Comparison of ENCODE assay signal across 24 mouse cellular contexts in the genomic region with DNA sequence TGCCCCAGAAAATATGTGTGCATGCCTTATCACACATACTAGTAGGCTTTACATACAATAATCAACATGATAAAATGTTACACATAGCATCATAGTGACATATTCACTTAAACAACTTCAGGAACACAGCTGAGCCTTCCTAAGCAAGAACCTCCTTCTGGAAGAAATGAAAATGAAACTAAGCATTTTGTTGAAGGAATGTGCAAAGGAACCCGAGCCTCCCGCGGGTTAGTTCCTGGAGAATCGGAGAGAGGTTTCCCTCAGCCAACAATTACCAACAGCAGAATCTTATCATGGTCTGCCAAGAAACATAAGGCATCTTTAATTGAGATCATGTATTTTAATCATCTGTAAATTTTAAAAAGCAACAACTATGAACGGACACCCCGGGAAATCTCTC.
DNase-seq lines count a peak whose midpoint lies in the region; ATAC-seq and TF ChIP-seq lines count a peak whose summit lies in the region.
"Had no signal": no experiment of that assay in that cellular context is flagged by ENCODE, and none has a peak within 500 bp of the region (broad histone marks: within the 10 kb centered on the region; RNA-seq: fewer than 3 reads in every experiment).

No protein-coding gene starts in this region.

- 59% methylated on average over 6 of the region's 6 CpGs for WGBS in embryonic facial prominence, embryonic 14.5 days
- 88% methylated on average over 6 of the region's 6 CpGs for WGBS in embryonic facial prominence, embryonic 10.5 days

- no peak overlapping the region for H3K9ac ChIP-seq in embryonic facial prominence, embryonic 14.5 days (ENCODE audit: low read depth, low read length)
- H3K9ac ChIP-seq: embryonic facial prominence, embryonic 13.5 days; forebrain, postnatal 0 days; heart, embryonic 15.5 days; hindbrain, embryonic 12.5 days; kidney, embryonic 15.5 days; lung, embryonic 14.5 days; midbrain, embryonic 12.5 days; neural tube, embryonic 13.5 days had no signal

- DNase-seq in embryonic facial prominence, embryonic 14.5 days (ENCODE audit: low spot score), result peak; percentile 52
- DNase-seq in embryonic facial prominence, embryonic 10.5 days (ENCODE audit: low spot score), result no peak
- peak; percentile 11 to 24 for DNase-seq in heart, adult 9 months (ENCODE audit: low spot score in 2 of 2)
- no peak for DNase-seq in heart, adult 11 months
- no peak for DNase-seq in layer of hippocampus, adult 2 months (ENCODE audit: low spot score in 2 of 2)
- no peak for DNase-seq in layer of hippocampus, adult 9-10 months (ENCODE audit: low spot score)
- DNase-seq in fibroblast of lung, adult 2 months (ENCODE audit: low read depth), result peak; percentile 14
- no peak for DNase-seq in right cerebral cortex, postnatal 25 days
- DNase-seq: adrenal gland, postnatal 10 days; cerebellum, adult 9-11 months; forebrain, postnatal 0 days; gastrocnemius, postnatal 10 days; left cerebral cortex, postnatal 4 days; lung, embryonic 14.5 days; thymus, postnatal 36 days had no signal

- no peaks in the 10 kb centered on the region for H3K27me3 ChIP-seq in embryonic facial prominence, embryonic 14.5 days (replicated peaks; ENCODE audit: control insufficient read depth, insufficient read depth, low read length)
- H3K27me3 ChIP-seq in embryonic facial prominence, embryonic 10.5 days (replicated peaks; ENCODE audit: low read depth, poor library complexity, severe bottlenecking), result no peaks in the 10 kb centered on the region
- H3K27me3 ChIP-seq: embryonic facial prominence, embryonic 13.5 days; heart, embryonic 15.5 days; hindbrain, embryonic 12.5 days; kidney, embryonic 15.5 days; midbrain, embryonic 12.5 days; neural tube, embryonic 13.5 days had no signal

- H3K4me3 ChIP-seq in embryonic facial prominence, embryonic 14.5 days (ENCODE audit: low read depth, low read length), result no peak overlapping the region
- no peak overlapping the region for H3K4me3 ChIP-seq in embryonic facial prominence, embryonic 10.5 days
- H3K4me3 ChIP-seq in layer of hippocampus, adult 2 months, result peak overlapping the region; percentile 16
- H3K4me3 ChIP-seq: embryonic facial prominence, embryonic 13.5 days; forebrain, embryonic 10.5 days; heart, embryonic 15.5 days; hindbrain, embryonic 12.5 days; kidney, embryonic 15.5 days; midbrain, embryonic 12.5 days; neural tube, embryonic 13.5 days had no signal

- H3K36me3 ChIP-seq in embryonic facial prominence, embryonic 14.5 days (ENCODE audit: control insufficient read depth, insufficient read depth, low read length), result peaks cover 13% of the 10 kb centered on the region
- H3K36me3 ChIP-seq in embryonic facial prominence, embryonic 10.5 days (replicated peaks), result peaks cover 14% of the 10 kb centered on the region

- H3K27ac ChIP-seq in embryonic facial prominence, embryonic 14.5 days (replicated peaks; ENCODE audit: low read depth, low read length), result 0 out of 2 replicates have a peak overlapping the region, but pooled peaks have one; percentile 8
- no peak overlapping the region for H3K27ac ChIP-seq in embryonic facial prominence, embryonic 10.5 days (replicated peaks)
- H3K27ac ChIP-seq in layer of hippocampus, adult 2 months, result no peak overlapping the region
- H3K27ac ChIP-seq: embryonic facial prominence, embryonic 13.5 days; forebrain, embryonic 10.5 days; heart, embryonic 15.5 days; hindbrain, embryonic 12.5 days; kidney, embryonic 15.5 days; midbrain, embryonic 12.5 days; neural tube, embryonic 13.5 days had no signal

- TF ChIP-seq CTCF in layer of hippocampus, adult 2 months (conservative IDR thresholded peaks at IDR 0.05), result no peak

- H3K9me3 ChIP-seq in embryonic facial prominence, embryonic 14.5 days (ENCODE audit: control insufficient read depth, low read length), result no peaks in the 10 kb centered on the region
- H3K9me3 ChIP-seq in embryonic facial prominence, embryonic 10.5 days, result no peaks in the 10 kb centered on the region
- H3K9me3 ChIP-seq: embryonic facial prominence, embryonic 13.5 days; forebrain, embryonic 10.5 days; heart, embryonic 15.5 days; hindbrain, embryonic 12.5 days; kidney, embryonic 15.5 days; midbrain, embryonic 12.5 days; neural tube, embryonic 13.5 days had no signal

- peaks cover 6% of the 10 kb centered on the region; the same call in 1 of the 2 replicates for H3K4me1 ChIP-seq in embryonic facial prominence, embryonic 14.5 days (ENCODE audit: control insufficient read depth, insufficient read depth, low read length)
- H3K4me1 ChIP-seq in embryonic facial prominence, embryonic 10.5 days, result peaks cover 14% of the 10 kb centered on the region
- H3K4me1 ChIP-seq: heart, embryonic 15.5 days; hindbrain, embryonic 12.5 days; kidney, embryonic 15.5 days; midbrain, embryonic 12.5 days had no signal

- peak overlapping the region; percentile 10; the same call in 1 of the 2 replicates for H3K4me2 ChIP-seq in embryonic facial prominence, embryonic 14.5 days (ENCODE audit: low read depth, low read length)
- H3K4me2 ChIP-seq: embryonic facial prominence, embryonic 13.5 days; heart, embryonic 15.5 days; hindbrain, embryonic 12.5 days; kidney, embryonic 15.5 days; lung, embryonic 14.5 days; midbrain, embryonic 12.5 days; neural tube, embryonic 13.5 days had no signal

- ATAC-seq in embryonic facial prominence, embryonic 14.5 days (ENCODE audit: low read depth), result no peak
- ATAC-seq: activated CD4-positive, CD25-positive, alpha-beta regulatory T cell, adult 4 months; CD4-positive, CD25-positive, alpha-beta regulatory T cell, adult 4 months; forebrain, postnatal 0 days had no signal

Comparison
In these comparisons a context has a peak if more than half of its experiments do, and no peak if none do; other contexts are left out.
1. DNase-seq: peak in embryonic facial prominence, embryonic 14.5 days (single experiment), heart, adult 9 months (2 of 2) and fibroblast of lung, adult 2 months (single experiment); none in embryonic facial prominence, embryonic 10.5 days (single experiment), heart, adult 11 months (single experiment), layer of hippocampus, adult 2 months (0 of 2), layer of hippocampus, adult 9-10 months (single experiment) and right cerebral cortex, postnatal 25 days (single experiment).